Mouse (Mus musculus): ENCODE data around the gene Gas7. TPM values are rescaled to one million over a fixed set of nuclear protein-coding genes. Genes with fewer than 3 reads are reported as not detected.

Gene Gas7
- polyA plus RNA-seq, 1 experiment from 2014 or later, result 18.7 TPM

DNA sequence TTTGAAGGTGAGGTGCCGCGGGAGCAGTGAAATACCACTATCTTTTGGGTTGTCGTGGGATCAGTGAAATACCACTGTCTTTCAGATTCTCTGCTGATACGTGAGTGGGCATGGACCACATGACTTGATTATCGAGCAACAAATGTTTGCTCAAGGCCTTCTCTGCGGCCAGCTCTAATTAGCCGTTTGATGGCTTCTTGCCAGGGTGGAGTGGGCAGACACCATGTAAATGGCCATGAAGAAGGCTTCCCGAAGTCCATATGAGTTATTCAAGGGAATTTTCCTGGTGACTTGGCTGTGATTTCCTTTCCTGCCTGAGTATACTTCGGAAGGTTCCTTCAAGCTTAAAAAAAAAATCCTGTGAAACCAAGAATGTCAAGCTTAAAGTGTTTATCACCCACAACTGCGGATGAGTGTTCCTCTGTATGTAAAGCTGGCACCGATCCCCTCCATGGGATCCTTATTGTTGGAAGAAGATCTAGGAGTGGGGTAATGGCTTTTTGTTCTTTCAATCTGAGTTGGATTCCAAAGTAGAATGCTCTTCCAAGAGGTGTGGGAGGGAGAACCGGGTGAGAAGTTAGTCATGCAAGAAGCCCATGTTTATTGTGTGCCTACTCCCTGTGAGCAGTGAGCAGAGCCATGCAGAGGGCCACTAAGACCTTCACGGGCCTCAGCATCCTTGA lies 161.5 kb downstream of the Gas7 start:
- ATAC-seq (no peak), DNase-seq (ENCODE audit: low spot score) (no peak)
- H3K27me3 ChIP-seq (replicated peaks; ENCODE audit: insufficient read depth, low read length), result no peaks in the 10 kb centered on the region
- H3K9me3 ChIP-seq (ENCODE audit: low read length), result no peaks in the 10 kb centered on the region
- no peak overlapping the region for H3K27ac ChIP-seq (ENCODE audit: low read length)
- H3K4me2 ChIP-seq (replicated peaks; ENCODE audit: low read depth, low read length), result no peak overlapping the region
- H3K36me3 ChIP-seq (ENCODE audit: insufficient read depth, low read length), result no peaks in the 10 kb centered on the region
- no peak overlapping the region for H3K4me3 ChIP-seq (ENCODE audit: low read depth, low read length)
- TF ChIP-seq EP300 (IDR thresholded peaks at IDR 0.05) (no peak), CTCF (IDR thresholded peaks at IDR 0.05) (no peak)
- WGBS, result 65% methylated on average over 13 of the region's 13 CpGs
- H3K9ac ChIP-seq (replicated peaks; ENCODE audit: low read depth), result no peak overlapping the region
- H3K4me1 ChIP-seq (ENCODE audit: insufficient read depth, low read depth, low read length), result no peaks in the 10 kb centered on the region

DNA sequence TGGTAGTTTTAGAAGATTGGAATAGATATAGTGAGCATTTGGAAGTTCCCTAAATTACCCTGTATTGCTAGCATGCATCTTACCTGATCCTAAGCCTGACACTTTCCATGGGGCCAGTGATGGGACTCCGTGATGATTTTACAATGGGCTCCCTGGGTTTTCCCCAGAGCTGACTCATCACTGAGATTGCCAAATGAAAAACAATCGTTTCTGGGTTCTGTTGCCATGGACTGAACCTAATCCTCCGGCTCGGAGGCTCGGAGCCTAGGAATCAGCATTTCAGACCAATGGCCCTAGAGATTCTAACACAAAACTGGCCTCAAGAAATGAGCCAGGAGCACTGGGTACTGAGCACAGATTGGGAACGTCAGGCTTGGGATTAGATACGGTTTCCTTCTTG lies 167.1 kb downstream of the Gas7 start:
- H3K4me3 ChIP-seq (ENCODE audit: low read depth, low read length), result no peak overlapping the region
- DNase-seq (ENCODE audit: low spot score) (no peak), ATAC-seq (no peak)
- no peak overlapping the region for H3K9ac ChIP-seq (replicated peaks; ENCODE audit: low read depth)
- no peaks in the 10 kb centered on the region for H3K9me3 ChIP-seq (ENCODE audit: low read length)
- no peaks in the 10 kb centered on the region for H3K36me3 ChIP-seq (ENCODE audit: insufficient read depth, low read length)
- 80% methylated on average over 7 of the region's 7 CpGs for WGBS
- no peaks in the 10 kb centered on the region for H3K27me3 ChIP-seq (replicated peaks; ENCODE audit: insufficient read depth, low read length)
- no peak for TF ChIP-seq EP300 (IDR thresholded peaks at IDR 0.05)
- TF ChIP-seq CTCF (IDR thresholded peaks at IDR 0.05), result no peak
- H3K27ac ChIP-seq (ENCODE audit: low read length), result no peak overlapping the region
- H3K4me2 ChIP-seq (replicated peaks; ENCODE audit: low read depth, low read length), result no peak overlapping the region
- H3K4me1 ChIP-seq (ENCODE audit: insufficient read depth, low read depth, low read length), result no peaks in the 10 kb centered on the region

DNA sequence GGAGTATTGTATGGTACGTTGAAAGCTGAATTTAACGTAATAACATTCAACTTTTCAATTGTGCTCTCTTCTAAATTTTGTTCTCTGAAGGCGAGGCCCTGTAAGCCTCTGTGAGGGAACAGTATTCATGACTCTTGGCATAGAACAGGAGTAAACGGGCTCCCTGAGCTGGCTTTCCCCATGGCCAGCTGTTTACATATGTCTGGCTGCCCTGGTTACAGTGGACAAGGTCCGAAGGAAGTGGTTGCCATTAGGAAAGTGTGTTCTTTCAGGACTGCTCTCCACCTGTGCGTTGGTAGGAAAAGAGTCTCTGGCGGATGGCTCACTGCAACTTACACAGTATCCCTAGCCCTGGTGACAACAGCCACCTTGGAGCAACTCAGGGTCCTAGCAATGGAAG lies 171.9 kb downstream of the Gas7 start:
- Histone ChIP-seq H3K4me3 (ENCODE audit: low read depth, low read length) (no peak overlapping the region), H3K9ac (replicated peaks; ENCODE audit: low read depth) (no peak overlapping the region), H3K36me3 (ENCODE audit: insufficient read depth, low read length) (no peaks in the 10 kb centered on the region), H3K4me1 (ENCODE audit: insufficient read depth, low read depth, low read length) (no peaks in the 10 kb centered on the region), H3K9me3 (ENCODE audit: low read length) (no peaks in the 10 kb centered on the region), H3K27me3 (replicated peaks; ENCODE audit: insufficient read depth, low read length) (no peaks in the 10 kb centered on the region), H3K4me2 (replicated peaks; ENCODE audit: low read depth, low read length) (no peak overlapping the region), H3K27ac (ENCODE audit: low read length) (no peak overlapping the region)
- ATAC-seq, result no peak
- 74% methylated on average over 7 of the region's 7 CpGs for WGBS
- TF ChIP-seq EP300 (IDR thresholded peaks at IDR 0.05) (no peak), CTCF (IDR thresholded peaks at IDR 0.05) (no peak)
- DNase-seq (ENCODE audit: low spot score), result no peak

DNA sequence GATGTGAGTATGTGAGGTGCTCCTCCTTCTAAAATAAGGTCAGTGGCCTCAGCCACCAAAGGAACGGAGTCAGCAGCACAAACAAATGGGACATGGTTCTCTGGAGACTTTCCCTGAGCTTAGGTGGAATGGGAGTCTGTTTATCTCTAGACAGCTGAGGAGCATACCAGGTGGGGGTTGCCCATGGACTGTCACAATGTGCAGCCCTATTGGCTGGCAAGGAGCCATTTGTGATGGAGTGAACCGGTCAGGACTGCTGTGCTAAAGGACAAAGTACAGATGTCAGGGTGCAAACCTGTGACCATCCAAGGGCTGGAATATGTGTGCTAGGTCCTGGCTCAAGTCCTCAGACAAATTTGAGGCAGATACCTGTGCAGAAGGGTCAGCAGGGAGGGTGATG lies 173.3 kb downstream of the Gas7 start:
- ATAC-seq (no peak), DNase-seq (ENCODE audit: low spot score) (no peak)
- 62% methylated on average over 2 of the region's 2 CpGs for WGBS

DNA sequence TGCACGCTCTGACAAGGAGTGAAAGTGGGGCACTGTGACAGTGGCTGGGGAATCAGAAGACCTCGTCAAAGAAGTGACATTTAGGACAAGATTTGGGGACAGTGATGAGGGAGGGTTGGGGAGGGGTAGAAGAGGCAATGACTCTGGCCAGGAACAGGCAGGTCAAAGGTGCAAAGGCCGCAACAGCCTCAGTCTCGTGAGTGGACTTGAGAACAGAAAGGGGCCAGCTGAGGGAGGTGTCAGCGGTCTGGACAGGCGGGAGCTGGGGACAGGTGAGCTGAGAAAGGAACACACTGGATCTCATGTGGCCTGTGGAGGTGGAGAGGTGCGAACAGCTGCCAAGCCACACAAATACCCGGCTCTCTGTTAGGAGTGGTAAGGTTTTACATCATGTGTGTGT lies 177.7 kb downstream of the Gas7 start:
- Histone ChIP-seq H3K9me3 (ENCODE audit: low read length) (no peaks in the 10 kb centered on the region), H3K27me3 (replicated peaks; ENCODE audit: insufficient read depth, low read length) (no peaks in the 10 kb centered on the region), H3K27ac (ENCODE audit: low read length) (no peak overlapping the region), H3K4me3 (ENCODE audit: low read depth, low read length) (no peak overlapping the region), H3K36me3 (ENCODE audit: insufficient read depth, low read length) (no peaks in the 10 kb centered on the region), H3K4me1 (ENCODE audit: insufficient read depth, low read depth, low read length) (no peaks in the 10 kb centered on the region), H3K9ac (replicated peaks; ENCODE audit: low read depth) (no peak overlapping the region), H3K4me2 (replicated peaks; ENCODE audit: low read depth, low read length) (no peak overlapping the region)
- DNase-seq (ENCODE audit: low spot score) (no peak), ATAC-seq (no peak)
- TF ChIP-seq CTCF (IDR thresholded peaks at IDR 0.05) (no peak), EP300 (IDR thresholded peaks at IDR 0.05) (no peak)
- WGBS, result 78% methylated on average over 8 of the region's 8 CpGs

More for the DNA sequence above, 173.3 kb downstream of the Gas7 start:
- Histone ChIP-seq H3K27me3 (replicated peaks; ENCODE audit: insufficient read depth, low read length) (no peaks in the 10 kb centered on the region), H3K4me2 (replicated peaks; ENCODE audit: low read depth, low read length) (no peak overlapping the region), H3K4me3 (ENCODE audit: low read depth, low read length) (no peak overlapping the region), H3K9ac (replicated peaks; ENCODE audit: low read depth) (no peak overlapping the region), H3K27ac (ENCODE audit: low read length) (no peak overlapping the region), H3K9me3 (ENCODE audit: low read length) (no peaks in the 10 kb centered on the region), H3K4me1 (ENCODE audit: insufficient read depth, low read depth, low read length) (no peaks in the 10 kb centered on the region), H3K36me3 (ENCODE audit: insufficient read depth, low read length) (no peaks in the 10 kb centered on the region)
- TF ChIP-seq CTCF (IDR thresholded peaks at IDR 0.05) (no peak), EP300 (IDR thresholded peaks at IDR 0.05) (no peak)

DNA sequence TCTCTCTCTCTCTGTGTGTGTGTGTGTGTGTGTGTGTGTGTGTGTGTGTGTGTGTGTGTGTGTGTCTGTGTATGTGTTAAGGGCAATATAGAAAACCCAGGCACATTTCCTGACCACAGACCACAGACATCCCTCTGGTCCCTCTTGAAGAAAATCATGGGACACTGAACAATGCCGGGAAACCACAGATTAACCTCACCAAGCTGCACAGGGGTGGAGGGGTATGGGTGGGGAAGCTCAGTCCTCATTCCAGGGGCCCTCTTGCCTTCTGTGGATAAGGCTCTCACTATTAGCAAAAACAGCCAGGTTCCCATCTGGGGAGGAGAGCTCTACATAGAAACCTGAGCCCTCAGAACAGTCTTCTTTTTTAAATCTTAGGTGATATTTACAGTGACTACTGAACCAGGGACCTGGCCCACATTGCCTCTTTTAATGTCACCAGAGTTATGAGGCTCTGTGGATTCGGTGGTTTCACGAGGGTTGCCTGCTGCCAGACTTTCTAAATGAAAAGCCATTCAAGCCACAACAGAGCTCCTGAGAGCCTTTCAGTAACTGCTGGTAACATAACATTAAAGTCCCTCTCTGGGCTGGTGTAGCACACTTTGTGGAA lies 178.5 kb downstream of the Gas7 start:
- no peaks in the 10 kb centered on the region for H3K27me3 ChIP-seq (replicated peaks; ENCODE audit: insufficient read depth, low read length)
- H3K36me3 ChIP-seq (ENCODE audit: insufficient read depth, low read length), result no peaks in the 10 kb centered on the region
- no peak for ATAC-seq
- no peak overlapping the region for H3K27ac ChIP-seq (ENCODE audit: low read length)
- H3K9ac ChIP-seq (replicated peaks; ENCODE audit: low read depth), result no peak overlapping the region
- TF ChIP-seq CTCF (IDR thresholded peaks at IDR 0.05), result no peak
- TF ChIP-seq EP300 (IDR thresholded peaks at IDR 0.05), result no peak
- no peaks in the 10 kb centered on the region for H3K9me3 ChIP-seq (ENCODE audit: low read length)
- H3K4me1 ChIP-seq (ENCODE audit: insufficient read depth, low read depth, low read length), result no peaks in the 10 kb centered on the region
- DNase-seq (ENCODE audit: low spot score), result no peak
- H3K4me3 ChIP-seq (ENCODE audit: low read depth, low read length), result no peak overlapping the region
- H3K4me2 ChIP-seq (replicated peaks; ENCODE audit: low read depth, low read length), result no peak overlapping the region
- WGBS, result 58% methylated on average over 3 of the region's 3 CpGs

Measured in lung, postnatal 0 days (tissue).